Mouse (Mus musculus): ENCODE results near the gene Cldn5. TPM values are rescaled to one million over a fixed set of nuclear protein-coding genes. Genes with fewer than 3 reads are reported as not detected.

Gene Cldn5
- polyA plus RNA-seq, 1 experiment from 2014 or later, result 86.7 TPM

Other genes with a start within 250 kb of the Cldn5 start
- 0.70 and 0.93 TPM in 2 replicates for gene Tbx1, start 186.2 kb upstream of the Cldn5 start, polyA plus RNA-seq (2015; fragmentation: Nextera tagmentation; extraction: Ambion mirVana)
- gene Gp1bb, start 154.4 kb upstream of the Cldn5 start, polyA plus RNA-seq (2015; fragmentation: Nextera tagmentation; extraction: Ambion mirVana), result 9.7 and 10.1 TPM in 2 replicates
- gene Gm49601, start 150.4 kb upstream of the Cldn5 start, polyA plus RNA-seq (2015; fragmentation: Nextera tagmentation; extraction: Ambion mirVana), result 20.5 and 22.0 TPM in 2 replicates
- 194 and 203 TPM in 2 replicates for gene Sept5, start 146.9 kb upstream of the Cldn5 start, polyA plus RNA-seq (2015; fragmentation: Nextera tagmentation; extraction: Ambion mirVana)
- 121 and 127 TPM in 2 replicates for gene Ufd1, start 34.9 kb downstream of the Cldn5 start, polyA plus RNA-seq (2015; fragmentation: Nextera tagmentation; extraction: Ambion mirVana)
- 24.8 and 27.3 TPM in 2 replicates for gene Cdc45, start 35.1 kb downstream of the Cldn5 start, polyA plus RNA-seq (2015; fragmentation: Nextera tagmentation; extraction: Ambion mirVana)
- 30.7 and 31.2 TPM in 2 replicates for gene 2510002D24Rik, start 59.7 kb downstream of the Cldn5 start, polyA plus RNA-seq (2015; fragmentation: Nextera tagmentation; extraction: Ambion mirVana)
- not detected in 2 replicates for gene Gm28539, start 59.7 kb downstream of the Cldn5 start, polyA plus RNA-seq (2015; fragmentation: Nextera tagmentation; extraction: Ambion mirVana)
- 62.9 and 67.0 TPM in 2 replicates for gene Mrpl40, start 100.0 kb downstream of the Cldn5 start, polyA plus RNA-seq (2015; fragmentation: Nextera tagmentation; extraction: Ambion mirVana)
- gene Hira, start 100.2 kb downstream of the Cldn5 start, polyA plus RNA-seq (2015; fragmentation: Nextera tagmentation; extraction: Ambion mirVana), result 25.1 and 27.8 TPM in 2 replicates

All from forebrain, embryonic 15.5 days (tissue).